Mouse (Mus musculus): ENCODE measurements at regions not wholly inside any gene's neighbourhood (a gene's known extent, or its start where the extent isn't known, plus 50 kb on each side); places are given as distances from the start of the nearest gene placed in this dataset.
A peak's percentile ranks its signal among the peaks of the same experiment; 100 is the strongest.

- no peak overlapping the region for H3K27ac ChIP-seq (ENCODE audit: low read depth, low read length)
- no peak for ATAC-seq (ENCODE audit: low FRiP score)
Measured at GRCm38 (mm10) chr6:18697536-18697935, 150.8 kb upstream of the Lsm8 start.

GRCm38 (mm10) chr6:18698989-18699728 is 149.2 kb upstream of the Lsm8 start:
- Histone ChIP-seq H3K36me3 (ENCODE audit: control insufficient read depth, insufficient read depth, low read length) (no peaks in the 10 kb centered on the region), H3K4me1 (ENCODE audit: control insufficient read depth, insufficient read depth, low read length) (no peaks in the 10 kb centered on the region), H3K27ac (ENCODE audit: low read depth, low read length) (no peak overlapping the region), H3K27me3 (ENCODE audit: control insufficient read depth, insufficient read depth, low read length) (no peaks in the 10 kb centered on the region), H3K9ac (ENCODE audit: low read length) (no peak overlapping the region), H3K4me2 (no peak overlapping the region), H3K4me3 (ENCODE audit: low read depth, low read length) (no peak overlapping the region), H3K9me3 (ENCODE audit: control insufficient read depth, low read length) (no peaks in the 10 kb centered on the region)
- DNase-seq (ENCODE audit: low spot score, missing footprints) (no peak), ATAC-seq (ENCODE audit: low FRiP score) (no peak)
- WGBS: 41% methylated on average over 4 of the region's 4 CpGs

More at GRCm38 (mm10) chr6:18697536-18697935, 150.8 kb upstream of the Lsm8 start:
- Histone ChIP-seq H3K27me3 (ENCODE audit: control insufficient read depth, insufficient read depth, low read length) (no peaks in the 10 kb centered on the region), H3K4me1 (ENCODE audit: control insufficient read depth, insufficient read depth, low read length) (no peaks in the 10 kb centered on the region), H3K36me3 (ENCODE audit: control insufficient read depth, insufficient read depth, low read length) (no peaks in the 10 kb centered on the region), H3K9ac (ENCODE audit: low read length) (no peak overlapping the region), H3K4me3 (ENCODE audit: low read depth, low read length) (no peak overlapping the region), H3K4me2 (no peak overlapping the region), H3K9me3 (ENCODE audit: control insufficient read depth, low read length) (no peaks in the 10 kb centered on the region)
- DNase-seq (ENCODE audit: low spot score, missing footprints): no peak
- 85% methylated on average over 5 of the region's 5 CpGs for WGBS

- Histone ChIP-seq H3K9ac (ENCODE audit: low read length) (no peak overlapping the region), H3K4me1 (ENCODE audit: control insufficient read depth, insufficient read depth, low read length) (no peaks in the 10 kb centered on the region), H3K27me3 (ENCODE audit: control insufficient read depth, insufficient read depth, low read length) (no peaks in the 10 kb centered on the region), H3K9me3 (ENCODE audit: control insufficient read depth, low read length) (no peaks in the 10 kb centered on the region), H3K4me2 (no peak overlapping the region), H3K4me3 (ENCODE audit: low read depth, low read length) (no peak overlapping the region), H3K36me3 (ENCODE audit: control insufficient read depth, insufficient read depth, low read length) (no peaks in the 10 kb centered on the region), H3K27ac (ENCODE audit: low read depth, low read length) (no peak overlapping the region)
- WGBS: 16% methylated on average over 12 of the region's 12 CpGs
- no peak for ATAC-seq (ENCODE audit: low FRiP score)
- DNase-seq (ENCODE audit: low spot score, missing footprints): no peak
Measured at GRCm38 (mm10) chr6:18699729-18700386, 148.5 kb upstream of the Lsm8 start.

- DNase-seq (ENCODE audit: low spot score, missing footprints): no peak
- no peak overlapping the region for H3K4me3 ChIP-seq (ENCODE audit: low read depth, low read length)
- no peaks in the 10 kb centered on the region for H3K36me3 ChIP-seq (ENCODE audit: control insufficient read depth, insufficient read depth, low read length)
- ATAC-seq (ENCODE audit: low FRiP score): no peak
- H3K4me2 ChIP-seq: no peak overlapping the region
- no peaks in the 10 kb centered on the region for H3K27me3 ChIP-seq (ENCODE audit: control insufficient read depth, insufficient read depth, low read length)
- H3K9me3 ChIP-seq (ENCODE audit: control insufficient read depth, low read length): no peaks in the 10 kb centered on the region
- WGBS: 86% methylated on average over 1 of the region's 1 CpGs
- H3K9ac ChIP-seq (ENCODE audit: low read length): no peak overlapping the region
- H3K4me1 ChIP-seq (ENCODE audit: control insufficient read depth, insufficient read depth, low read length): no peaks in the 10 kb centered on the region
- H3K27ac ChIP-seq (ENCODE audit: low read depth, low read length): no peak overlapping the region
Measured at GRCm38 (mm10) chr6:18710763-18711162, 137.6 kb upstream of the Lsm8 start.

GRCm38 (mm10) chr6:18748859-18749258 is 99.5 kb upstream of the Lsm8 start:
- H3K27me3 ChIP-seq (ENCODE audit: control insufficient read depth, insufficient read depth, low read length): no peaks in the 10 kb centered on the region
- H3K27ac ChIP-seq (ENCODE audit: low read depth, low read length): no peak overlapping the region
- no peak overlapping the region for H3K4me2 ChIP-seq
- no peaks in the 10 kb centered on the region for H3K9me3 ChIP-seq (ENCODE audit: control insufficient read depth, low read length)
- 89% methylated on average over 2 of the region's 2 CpGs for WGBS
- no peak for DNase-seq (ENCODE audit: low spot score, missing footprints)
- H3K4me1 ChIP-seq (ENCODE audit: control insufficient read depth, insufficient read depth, low read length): no peaks in the 10 kb centered on the region
- no peak for ATAC-seq (ENCODE audit: low FRiP score)
- H3K9ac ChIP-seq (ENCODE audit: low read length): no peak overlapping the region
- no peaks in the 10 kb centered on the region for H3K36me3 ChIP-seq (ENCODE audit: control insufficient read depth, insufficient read depth, low read length)
- no peak overlapping the region for H3K4me3 ChIP-seq (ENCODE audit: low read depth, low read length)

- Histone ChIP-seq H3K27me3 (ENCODE audit: control insufficient read depth, insufficient read depth, low read length) (no peaks in the 10 kb centered on the region), H3K4me2 (no peak overlapping the region), H3K9me3 (ENCODE audit: control insufficient read depth, low read length) (no peaks in the 10 kb centered on the region), H3K27ac (ENCODE audit: low read depth, low read length) (no peak overlapping the region), H3K36me3 (ENCODE audit: control insufficient read depth, insufficient read depth, low read length) (no peaks in the 10 kb centered on the region), H3K9ac (ENCODE audit: low read length) (no peak overlapping the region), H3K4me3 (ENCODE audit: low read depth, low read length) (no peak overlapping the region), H3K4me1 (ENCODE audit: control insufficient read depth, insufficient read depth, low read length) (no peaks in the 10 kb centered on the region)
- no peak for ATAC-seq (ENCODE audit: low FRiP score)
- DNase-seq (ENCODE audit: low spot score, missing footprints): no peak
- WGBS: 79% methylated on average over 2 of the region's 2 CpGs
Measured at GRCm38 (mm10) chr6:18764536-18764935, 83.8 kb upstream of the Lsm8 start.

- no peak for DNase-seq (ENCODE audit: low spot score, missing footprints)
- no peak overlapping the region for H3K9ac ChIP-seq (ENCODE audit: low read length)
- ATAC-seq (ENCODE audit: low FRiP score): peak; percentile 80
- no peaks in the 10 kb centered on the region for H3K9me3 ChIP-seq (ENCODE audit: control insufficient read depth, low read length)
- no peaks in the 10 kb centered on the region for H3K36me3 ChIP-seq (ENCODE audit: control insufficient read depth, insufficient read depth, low read length)
- no peaks in the 10 kb centered on the region for H3K4me1 ChIP-seq (ENCODE audit: control insufficient read depth, insufficient read depth, low read length)
- H3K4me3 ChIP-seq (ENCODE audit: low read depth, low read length): no peak overlapping the region
- peak overlapping the region; percentile 30; the same call in 1 of the 2 replicates for H3K27ac ChIP-seq (ENCODE audit: low read depth, low read length)
- no peak overlapping the region for H3K4me2 ChIP-seq
- WGBS: 64% methylated on average over 4 of the region's 4 CpGs
- no peaks in the 10 kb centered on the region for H3K27me3 ChIP-seq (ENCODE audit: control insufficient read depth, insufficient read depth, low read length)
Measured at GRCm38 (mm10) chr6:18795390-18795789, 53.0 kb upstream of the Lsm8 start.

- Histone ChIP-seq H3K36me3 (ENCODE audit: control insufficient read depth, insufficient read depth, low read length) (no peaks in the 10 kb centered on the region), H3K9me3 (ENCODE audit: control insufficient read depth, low read length) (no peaks in the 10 kb centered on the region), H3K27me3 (ENCODE audit: control insufficient read depth, insufficient read depth, low read length) (no peaks in the 10 kb centered on the region), H3K27ac (ENCODE audit: low read depth, low read length) (no peak overlapping the region), H3K9ac (ENCODE audit: low read length) (no peak overlapping the region), H3K4me2 (no peak overlapping the region), H3K4me3 (ENCODE audit: low read depth, low read length) (no peak overlapping the region), H3K4me1 (ENCODE audit: control insufficient read depth, insufficient read depth, low read length) (no peaks in the 10 kb centered on the region)
- WGBS: 41% methylated on average over 1 of the region's 1 CpGs
- ATAC-seq (ENCODE audit: low FRiP score) (peak; percentile 60; the same call in 1 of the 2 replicates), DNase-seq (ENCODE audit: low spot score, missing footprints) (no peak)
Measured at GRCm38 (mm10) chr6:18795847-18796246, 52.5 kb upstream of the Lsm8 start.

- H3K9ac ChIP-seq (ENCODE audit: low read length): no peak overlapping the region
- ATAC-seq (ENCODE audit: low FRiP score): peak; percentile 79
- H3K27ac ChIP-seq (ENCODE audit: low read depth, low read length): no peak overlapping the region; the same call in 1 of the 2 replicates
- H3K4me1 ChIP-seq (ENCODE audit: control insufficient read depth, insufficient read depth, low read length): no peaks in the 10 kb centered on the region
- DNase-seq (ENCODE audit: low spot score, missing footprints): no peak
- no peaks in the 10 kb centered on the region for H3K9me3 ChIP-seq (ENCODE audit: control insufficient read depth, low read length)
- H3K4me3 ChIP-seq (ENCODE audit: low read depth, low read length): no peak overlapping the region
- H3K36me3 ChIP-seq (ENCODE audit: control insufficient read depth, insufficient read depth, low read length): no peaks in the 10 kb centered on the region
- no peaks in the 10 kb centered on the region for H3K27me3 ChIP-seq (ENCODE audit: control insufficient read depth, insufficient read depth, low read length)
- H3K4me2 ChIP-seq: no peak overlapping the region
Measured at GRCm38 (mm10) chr6:18796540-18796939, 51.8 kb upstream of the Lsm8 start.

All from midbrain, embryonic 11.5 days (tissue).